Mouse (Mus musculus) CH12.LX (cell line): ENCODE measurements around the gene Cyp2c23. TPM values are rescaled to one million over a fixed set of nuclear protein-coding genes. Genes with fewer than 3 reads are reported as not detected.

Experiments
- DNase-seq: peaks from one replicate; pipeline ENCODE4 v3.0.0-alpha.2; 2013; ENCODE audit errors: extremely low read depth
- H3K27ac ChIP-seq: 2 replicates; pipeline ENCODE4 v1.5.1; 2012; ENCODE audit warnings: low read depth, mild to moderate bottlenecking, control low read depth, moderate library complexity; ENCODE audit not compliant: insufficient read depth
- H3K27me3 ChIP-seq: replicated peaks from 2 replicates; pipeline ENCODE3; 2012; ENCODE audit warnings: inconsistent platforms
- H3K36me3 ChIP-seq, 2 experiments: replicated peaks in 1 of 2; 2 replicates each; pipeline versions ENCODE3 to v1.6.1; 2012; ENCODE audit warnings: inconsistent platforms in 1 of 2, low read length in 1 of 2, mild to moderate bottlenecking in 1 of 2, mixed read lengths in 1 of 2, moderate library complexity in 1 of 2; ENCODE audit not compliant: control insufficient read depth in 1 of 2, insufficient read depth in 1 of 2
- H3K4me1 ChIP-seq, 2 experiments: 2 replicates each; pipeline ENCODE4 v1.6.1; 2012; ENCODE audit warnings: inconsistent platforms in 1 of 2, moderate library complexity in 1 of 2; ENCODE audit not compliant: insufficient read depth in 2 of 2, control insufficient read depth in 1 of 2
- H3K4me2 ChIP-seq: 2 replicates; pipeline ENCODE4 v1.6.1; 2012; ENCODE audit warnings: low read depth, mild to moderate bottlenecking, control low read depth; ENCODE audit not compliant: poor library complexity, insufficient read depth, severe bottlenecking
- H3K4me3 ChIP-seq, 3 experiments: fragments of 150-350 bp in 1 of 3; sonication (generic) in 1 of 3; replicated peaks in 1 of 3; 2 replicates each; pipeline versions ENCODE3 to v1.5.1; 2011 to 2012; ENCODE audit warnings: low read depth in 2 of 3, low read length in 2 of 3, mild to moderate bottlenecking in 2 of 3, moderate library complexity in 2 of 3, control low read depth in 1 of 3, improper control_type of control experiment in 1 of 3, inconsistent platforms in 1 of 3, mixed read lengths in 1 of 3; ENCODE audit not compliant: poor library complexity in 1 of 3
- H3K79me2 ChIP-seq: replicated peaks from 2 replicates; pipeline ENCODE4 v1.6.1; 2012; ENCODE audit warnings: mild to moderate bottlenecking, moderate library complexity; ENCODE audit not compliant: control insufficient read depth, poor library complexity, insufficient read depth, severe bottlenecking; ENCODE audit errors: extremely low read depth
- H3K9ac ChIP-seq: 2 replicates; pipeline ENCODE4 v1.6.1; 2012; ENCODE audit warnings: low read depth, mild to moderate bottlenecking, control low read depth, moderate library complexity; ENCODE audit not compliant: insufficient read depth
- H3K9me3 ChIP-seq: replicated peaks from 2 replicates; pipeline ENCODE3; 2012; ENCODE audit warnings: low read length, inconsistent platforms, mixed read lengths
- CHD2 ChIP-seq: IDR thresholded peaks from 2 replicates; pipeline ENCODE4 v1.6.1; 2011; ENCODE audit warnings: low read length, improper control_type of control experiment
- ELF1 ChIP-seq: IDR thresholded peaks from 2 replicates; pipeline ENCODE4 v1.6.1; 2014; ENCODE audit warnings: low read depth, mild to moderate bottlenecking, inconsistent platforms, low read length, improper control_type of control experiment
- EP300 ChIP-seq: IDR thresholded peaks from 2 replicates; pipeline ENCODE4 v1.6.1; 2011; ENCODE audit warnings: low read length, improper control_type of control experiment
- ETS1 ChIP-seq: conservative IDR thresholded peaks from 2 replicates; pipeline ENCODE4 v1.6.1; 2012; ENCODE audit warnings: low read depth, mild to moderate bottlenecking, inconsistent platforms, low read length, improper control_type of control experiment, moderate library complexity
- HCFC1 ChIP-seq: IDR thresholded peaks from 2 replicates; pipeline ENCODE4 v1.6.1; 2012; ENCODE audit warnings: low read depth, mild to moderate bottlenecking, inconsistent platforms, low read length, improper control_type of control experiment
- MAFK ChIP-seq: IDR thresholded peaks from 2 replicates; pipeline ENCODE4 v1.6.1; 2011; ENCODE audit warnings: low read length, improper control_type of control experiment; ENCODE audit not compliant: insufficient replicate concordance
- MEF2A ChIP-seq: IDR thresholded peaks from 2 replicates; pipeline ENCODE4 v1.6.1; 2014; ENCODE audit warnings: low read depth, mild to moderate bottlenecking, inconsistent platforms, low read length, improper control_type of control experiment, borderline replicate concordance
- MYC ChIP-seq: IDR thresholded peaks from 2 replicates; pipeline ENCODE4 v1.6.1; 2011; ENCODE audit warnings: low read depth, mild to moderate bottlenecking, improper control_type of control experiment, low read length
- NELFE ChIP-seq: IDR thresholded peaks from 2 replicates; pipeline ENCODE4 v1.6.1; 2011; ENCODE audit warnings: low read depth, low read length, improper control_type of control experiment
- PAX5 ChIP-seq: IDR thresholded peaks from 2 replicates; pipeline ENCODE4 v1.6.1; 2012; ENCODE audit warnings: low read length, inconsistent platforms, mixed read lengths
- POLR2AphosphoS2 ChIP-seq: IDR thresholded peaks from 2 replicates; pipeline ENCODE4 v1.6.1; 2011; ENCODE audit warnings: low read depth, low read length, improper control_type of control experiment
- RCOR1 ChIP-seq: conservative IDR thresholded peaks from 2 replicates; pipeline ENCODE4 v1.6.1; 2012; ENCODE audit warnings: low read depth, mild to moderate bottlenecking, inconsistent platforms, low read length, improper control_type of control experiment
- SIN3A ChIP-seq: IDR thresholded peaks from 2 replicates; pipeline ENCODE4 v1.6.1; 2012; ENCODE audit warnings: low read length, improper control_type of control experiment, inconsistent platforms
- UBTF ChIP-seq: IDR thresholded peaks from 2 replicates; pipeline ENCODE4 v1.6.1; 2012; ENCODE audit warnings: low read depth, mild to moderate bottlenecking, inconsistent platforms, low read length, improper control_type of control experiment, moderate library complexity
- USF1 ChIP-seq: IDR thresholded peaks from 2 replicates; pipeline ENCODE4 v1.6.1; 2014; ENCODE audit warnings: low read depth, mild to moderate bottlenecking, inconsistent platforms, low read length, improper control_type of control experiment
- USF2 ChIP-seq: conservative IDR thresholded peaks from 2 replicates; pipeline ENCODE4 v1.6.1; 2011; ENCODE audit warnings: low read depth, low read length, improper control_type of control experiment
- ZKSCAN1 ChIP-seq: IDR thresholded peaks from 2 replicates; pipeline ENCODE4 v1.6.1; 2012; ENCODE audit warnings: low read depth, inconsistent platforms, low read length, improper control_type of control experiment, borderline replicate concordance
- ZNF384 ChIP-seq: IDR thresholded peaks from 2 replicates; pipeline ENCODE4 v1.6.1; 2012; ENCODE audit warnings: low read depth, low read length, improper control_type of control experiment, inconsistent platforms
- dilution Hi-C: fragments of 300-500 bp; cut with MboI; formaldehyde crosslinking; loops from 2 replicates; pipeline ENCODE4 v1.14.3; 2020; ENCODE audit warnings: low sequenced_read_pairs; ENCODE audit not compliant: extremely low pct_unique_long_range_greater_than_20kb, extremely low pct_ligation_motif_present
- in situ Hi-C: fragments of 300-500 bp; cut with MboI; formaldehyde crosslinking; loops from 3 replicates; pipeline ENCODE4 v1.14.3; 2019; ENCODE audit warnings: low sequenced_read_pairs, low pct_ligation_motif_present, low pct_unique_long_range_greater_than_20kb, mixed read lengths
- polyA plus RNA-seq: library from polyadenylated mRNA; unstranded; fragments of >175 nt; gene quantifications from 2 replicates; pipeline ENCODE4 v1.2.1, GENCODE M21; 2012; ENCODE audit warnings: low read depth; ENCODE audit not compliant: insufficient read length
- total RNA-seq, 2 experiments: library from RNA; depleted of rRNA; stranded (reverse); fragments of 300-350 nt in 1 of 2; fragments of >200 nt in 1 of 2; gene quantifications; 2 replicates each; pipeline ENCODE4 v1.2.3; 2012 to 2014

Gene Cyp2c23
- total and polyA plus RNA-seq, 3 experiments: 0.11 to 0.13 TPM; not detected in 1

DNA sequence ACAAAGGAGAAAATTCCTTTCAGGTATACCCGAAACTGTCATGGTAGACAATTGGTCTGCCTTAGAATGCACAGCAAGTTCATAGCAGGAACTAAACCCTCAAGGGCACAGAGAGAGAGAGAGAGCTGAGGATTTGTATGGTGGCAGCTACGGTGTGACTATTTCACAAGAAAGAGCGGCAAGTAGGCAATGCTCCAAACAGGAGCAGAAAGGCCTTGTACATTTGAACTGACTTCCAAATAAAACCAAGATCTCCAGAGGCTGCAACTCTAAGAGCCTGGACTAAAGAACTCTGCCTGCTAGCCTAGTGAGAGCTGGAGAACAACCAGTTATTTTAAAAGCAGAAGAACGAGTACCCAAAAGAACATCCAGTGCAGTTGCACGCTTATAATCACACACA lies 13.1 kb upstream of the Cyp2c23 start:
- Histone ChIP-seq H3K4me2 (no peak overlapping the region), H3K4me1 (peaks cover 2 to 71% of the 10 kb centered on the region in 2 experiments; a peak in 2 of 4 replicates), H3K9me3 (no peaks in the 10 kb centered on the region), H3K9ac (no peak overlapping the region), H3K27ac (no peak overlapping the region), H3K27me3 (no peaks in the 10 kb centered on the region), H3K79me2 (no peaks in the 10 kb centered on the region), H3K36me3 (peaks cover 44 to 70% of the 10 kb centered on the region in 2 experiments), H3K4me3 (no peak overlapping the region)
- dilution Hi-C loops (no loop called here), in situ Hi-C loops (no loop called here)
- no peak for DNase-seq
- TF ChIP-seq USF1 (no peak), SIN3A (no peak), EP300 (no peak), MEF2A (no peak), ZNF384 (no peak), CHD2 (no peak)

GRCm38 (mm10) chr19:44033396-44033795 lies 4.4 kb upstream of the Cyp2c23 start:
- Histone ChIP-seq H3K9me3 (no peaks in the 10 kb centered on the region), H3K4me2 (no peak overlapping the region), H3K9ac (no peak overlapping the region), H3K79me2 (no peaks in the 10 kb centered on the region), H3K4me3 (no peak overlapping the region), H3K27me3 (no peaks in the 10 kb centered on the region), H3K36me3 (peaks cover 22 to 52% of the 10 kb centered on the region in 2 experiments), H3K4me1 (peaks cover 0 to 10% of the 10 kb centered on the region in 2 experiments; a peak in 1 of 4 replicates), H3K27ac (no peak overlapping the region)
- dilution Hi-C loops (no loop called here), in situ Hi-C loops (no loop called here)
- no peak for DNase-seq
- TF ChIP-seq POLR2AphosphoS2: no peak
- TF ChIP-seq RCOR1: no peak
- TF ChIP-seq ELF1: no peak
- no peak for TF ChIP-seq CHD2
- TF ChIP-seq ETS1: no peak
- no peak for TF ChIP-seq NELFE
- no peak for TF ChIP-seq USF1
- TF ChIP-seq USF2: no peak
- no peak for TF ChIP-seq HCFC1
- no peak for TF ChIP-seq PAX5
- TF ChIP-seq UBTF: no peak
- TF ChIP-seq MEF2A: no peak
- no peak for TF ChIP-seq MAFK
- TF ChIP-seq ZKSCAN1: no peak
- no peak for TF ChIP-seq MYC
